Mouse (Mus musculus): ENCODE measurements around the gene Slc6a18. TPM values are rescaled to one million over a fixed set of nuclear protein-coding genes. Genes with fewer than 3 reads are reported as not detected.

Gene Slc6a18
- not detected in 2 replicates for polyA plus RNA-seq (2015; fragmentation: Nextera tagmentation; extraction: Ambion mirVana)

DNA sequence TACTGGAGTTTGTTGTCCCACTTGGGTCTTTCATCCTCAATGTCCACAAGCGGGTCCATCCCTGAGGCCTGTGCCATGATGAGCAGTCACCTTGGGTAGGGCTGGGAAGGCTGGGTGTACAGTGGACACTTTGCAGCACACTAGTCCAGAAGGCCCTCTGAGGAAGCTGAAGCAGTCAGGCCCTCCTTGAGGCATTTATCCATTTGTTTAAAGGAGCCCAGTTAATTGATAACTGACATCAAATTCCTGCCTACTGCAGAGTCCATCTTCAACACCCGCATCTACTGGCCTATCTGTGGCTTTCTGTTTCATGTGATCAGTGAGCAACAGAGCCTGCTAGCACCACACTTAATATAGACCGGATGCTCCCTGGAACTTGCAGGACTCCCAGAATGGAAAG is at the start of gene Slc6a18:
Gene Slc6a18, minus strand, starts transcription at position 171 of the 400 bp plus-strand sequence.
- no peaks in the 10 kb centered on the region for H3K9me3 ChIP-seq (ENCODE audit: control insufficient read depth, low read length)
- no peak within 1 kb of the TSS for H3K27ac ChIP-seq (ENCODE audit: low read length)
- no peak within 1 kb of the TSS for H3K4me3 ChIP-seq (ENCODE audit: low read length)
- H3K4me2 ChIP-seq (ENCODE audit: low read depth, low read length) = no peak within 1 kb of the TSS
- 71% methylated on average over 3 of the region's 3 CpGs for WGBS
- H3K9ac ChIP-seq (ENCODE audit: low read length) = no peak within 1 kb of the TSS
- no peaks in the 10 kb centered on the region for H3K27me3 ChIP-seq (ENCODE audit: control insufficient read depth, insufficient read depth, low read depth, low read length)
- H3K4me1 ChIP-seq (replicated peaks; ENCODE audit: control insufficient read depth, insufficient read depth, low read length) = no peaks in the 10 kb centered on the region
- no peak for ATAC-seq (ENCODE audit: low read depth)
- H3K36me3 ChIP-seq (ENCODE audit: control insufficient read depth, insufficient read depth, low read length) = no peaks in the 10 kb centered on the region

DNA sequence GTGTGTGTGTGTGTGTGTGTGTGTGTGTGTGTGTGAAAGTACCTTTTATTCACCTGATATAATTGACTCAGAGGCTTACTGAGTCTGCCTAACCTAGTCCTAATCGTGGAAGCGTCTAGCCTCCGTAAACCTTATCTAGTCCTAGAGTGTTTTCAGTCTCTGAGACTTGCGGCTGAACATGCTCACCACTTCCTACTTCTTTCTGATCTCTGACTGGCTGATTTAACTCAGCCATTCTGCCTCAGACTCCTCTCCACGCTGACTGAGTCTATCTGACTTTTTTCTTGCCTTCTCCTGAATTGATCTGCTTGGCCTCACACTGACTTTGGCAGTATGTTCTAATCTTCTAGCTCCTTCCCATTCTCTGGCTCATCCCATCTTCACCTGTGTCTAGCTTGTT is 47.5 kb upstream of the Slc6a18 start:
- no peak for ATAC-seq (ENCODE audit: low read depth)
- Histone ChIP-seq H3K27me3 (ENCODE audit: control insufficient read depth, insufficient read depth, low read depth, low read length) (no peaks in the 10 kb centered on the region), H3K4me3 (ENCODE audit: low read length) (no peak overlapping the region), H3K36me3 (ENCODE audit: control insufficient read depth, insufficient read depth, low read length) (no peaks in the 10 kb centered on the region), H3K4me1 (replicated peaks; ENCODE audit: control insufficient read depth, insufficient read depth, low read length) (peaks cover 3% of the 10 kb centered on the region; the same call in 1 of the 2 replicates), H3K27ac (ENCODE audit: low read length) (no peak overlapping the region), H3K9ac (ENCODE audit: low read length) (no peak overlapping the region), H3K4me2 (ENCODE audit: low read depth, low read length) (no peak overlapping the region), H3K9me3 (ENCODE audit: control insufficient read depth, low read length) (no peaks in the 10 kb centered on the region)
- WGBS = 51% methylated on average over 5 of the region's 5 CpGs

DNA sequence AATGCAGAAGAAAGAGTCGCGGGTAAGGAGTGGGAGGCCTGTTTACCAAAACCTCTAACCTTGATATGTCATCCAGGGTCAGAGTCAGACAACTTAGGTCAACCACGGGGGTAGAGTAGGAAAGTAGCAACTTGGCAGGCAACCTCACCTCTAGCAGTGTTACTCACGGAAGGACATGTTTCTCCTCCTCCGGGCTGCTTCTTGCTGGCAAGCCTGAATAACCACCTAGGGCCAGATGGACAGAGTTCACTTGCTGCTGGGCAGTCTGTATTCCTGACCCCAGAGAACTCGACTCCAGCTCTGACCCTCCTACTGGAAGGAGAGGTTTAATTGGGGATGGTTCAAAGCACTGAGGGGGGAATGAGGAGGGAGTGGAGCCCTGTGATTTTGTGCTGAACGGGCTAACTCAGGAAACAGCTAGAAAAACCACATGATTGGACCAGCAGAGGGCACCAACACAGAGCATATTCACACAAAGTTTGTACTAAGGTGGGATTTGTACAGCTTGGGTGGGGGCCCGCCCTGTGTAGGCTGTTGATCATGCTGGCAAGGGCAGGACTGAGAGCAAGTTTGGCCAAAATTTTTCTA is 45.4 kb upstream of the Slc6a18 start:
- H3K27ac ChIP-seq (ENCODE audit: low read length) = no peak overlapping the region
- 32% methylated on average over 8 of the region's 8 CpGs for WGBS
- no peak overlapping the region for H3K9ac ChIP-seq (ENCODE audit: low read length)
- no peak overlapping the region for H3K4me2 ChIP-seq (ENCODE audit: low read depth, low read length)
- H3K4me1 ChIP-seq (replicated peaks; ENCODE audit: control insufficient read depth, insufficient read depth, low read length) = peaks cover 3% of the 10 kb centered on the region; the same call in 1 of the 2 replicates
- H3K36me3 ChIP-seq (ENCODE audit: control insufficient read depth, insufficient read depth, low read length) = no peaks in the 10 kb centered on the region
- H3K4me3 ChIP-seq (ENCODE audit: low read length) = no peak overlapping the region
- ATAC-seq (ENCODE audit: low read depth) = 0 out of 2 replicates have a peak, but pooled peaks have one; percentile 17
- H3K9me3 ChIP-seq (ENCODE audit: control insufficient read depth, low read length) = no peaks in the 10 kb centered on the region
- no peaks in the 10 kb centered on the region for H3K27me3 ChIP-seq (ENCODE audit: control insufficient read depth, insufficient read depth, low read depth, low read length)

GRCm38 (mm10) chr13:73720241-73720640 is 42.4 kb upstream of the Slc6a18 start:
- 76% methylated on average over 4 of the region's 4 CpGs for WGBS
- Histone ChIP-seq H3K36me3 (ENCODE audit: control insufficient read depth, insufficient read depth, low read length) (no peaks in the 10 kb centered on the region), H3K27me3 (ENCODE audit: control insufficient read depth, insufficient read depth, low read depth, low read length) (no peaks in the 10 kb centered on the region)

GRCm38 (mm10) chr13:73718225-73718624 is 40.4 kb upstream of the Slc6a18 start:
- Histone ChIP-seq H3K4me2 (ENCODE audit: low read depth, low read length) (no peak overlapping the region), H3K27me3 (ENCODE audit: control insufficient read depth, insufficient read depth, low read depth, low read length) (no peaks in the 10 kb centered on the region), H3K9ac (ENCODE audit: low read length) (no peak overlapping the region), H3K27ac (ENCODE audit: low read length) (no peak overlapping the region), H3K4me3 (ENCODE audit: low read length) (no peak overlapping the region), H3K9me3 (ENCODE audit: control insufficient read depth, low read length) (no peaks in the 10 kb centered on the region), H3K4me1 (replicated peaks; ENCODE audit: control insufficient read depth, insufficient read depth, low read length) (no peaks in the 10 kb centered on the region), H3K36me3 (ENCODE audit: control insufficient read depth, insufficient read depth, low read length) (no peaks in the 10 kb centered on the region)
- WGBS = 0% methylated on average over 2 of the region's 2 CpGs
- ATAC-seq (ENCODE audit: low read depth) = peak; percentile 45; the same call in 1 of the 2 replicates

More at GRCm38 (mm10) chr13:73720241-73720640, 42.4 kb upstream of the Slc6a18 start:
- H3K4me2 ChIP-seq (ENCODE audit: low read depth, low read length) = no peak overlapping the region
- H3K27ac ChIP-seq (ENCODE audit: low read length) = no peak overlapping the region
- no peak for ATAC-seq (ENCODE audit: low read depth)
- H3K9me3 ChIP-seq (ENCODE audit: control insufficient read depth, low read length) = no peaks in the 10 kb centered on the region
- no peaks in the 10 kb centered on the region for H3K4me1 ChIP-seq (replicated peaks; ENCODE audit: control insufficient read depth, insufficient read depth, low read length)
- H3K9ac ChIP-seq (ENCODE audit: low read length) = no peak overlapping the region
- H3K4me3 ChIP-seq (ENCODE audit: low read length) = no peak overlapping the region

- no peak for ATAC-seq (ENCODE audit: low read depth)
- WGBS = 57% methylated on average over 2 of the region's 2 CpGs
- no peaks in the 10 kb centered on the region for H3K36me3 ChIP-seq (ENCODE audit: control insufficient read depth, insufficient read depth, low read length)
These were observed 36.2 kb upstream of the Slc6a18 start for GRCm38 (mm10) chr13:73714020-73714419.

GRCm38 (mm10) chr13:73713204-73713603 is 35.4 kb upstream of the Slc6a18 start:
- H3K9me3 ChIP-seq (ENCODE audit: control insufficient read depth, low read length) = no peaks in the 10 kb centered on the region
- H3K4me2 ChIP-seq (ENCODE audit: low read depth, low read length) = no peak overlapping the region
- H3K4me3 ChIP-seq (ENCODE audit: low read length) = no peak overlapping the region
- ATAC-seq (ENCODE audit: low read depth) = no peak
- H3K4me1 ChIP-seq (replicated peaks; ENCODE audit: control insufficient read depth, insufficient read depth, low read length) = no peaks in the 10 kb centered on the region
- no peak overlapping the region for H3K9ac ChIP-seq (ENCODE audit: low read length)
- no peaks in the 10 kb centered on the region for H3K36me3 ChIP-seq (ENCODE audit: control insufficient read depth, insufficient read depth, low read length)
- no peaks in the 10 kb centered on the region for H3K27me3 ChIP-seq (ENCODE audit: control insufficient read depth, insufficient read depth, low read depth, low read length)
- no peak overlapping the region for H3K27ac ChIP-seq (ENCODE audit: low read length)
- 62% methylated on average over 4 of the region's 4 CpGs for WGBS

More at GRCm38 (mm10) chr13:73714020-73714419, 36.2 kb upstream of the Slc6a18 start:
- Histone ChIP-seq H3K27ac (ENCODE audit: low read length) (no peak overlapping the region), H3K9ac (ENCODE audit: low read length) (no peak overlapping the region), H3K27me3 (ENCODE audit: control insufficient read depth, insufficient read depth, low read depth, low read length) (no peaks in the 10 kb centered on the region), H3K4me3 (ENCODE audit: low read length) (no peak overlapping the region), H3K9me3 (ENCODE audit: control insufficient read depth, low read length) (no peaks in the 10 kb centered on the region), H3K4me1 (replicated peaks; ENCODE audit: control insufficient read depth, insufficient read depth, low read length) (no peaks in the 10 kb centered on the region), H3K4me2 (ENCODE audit: low read depth, low read length) (no peak overlapping the region)

DNA sequence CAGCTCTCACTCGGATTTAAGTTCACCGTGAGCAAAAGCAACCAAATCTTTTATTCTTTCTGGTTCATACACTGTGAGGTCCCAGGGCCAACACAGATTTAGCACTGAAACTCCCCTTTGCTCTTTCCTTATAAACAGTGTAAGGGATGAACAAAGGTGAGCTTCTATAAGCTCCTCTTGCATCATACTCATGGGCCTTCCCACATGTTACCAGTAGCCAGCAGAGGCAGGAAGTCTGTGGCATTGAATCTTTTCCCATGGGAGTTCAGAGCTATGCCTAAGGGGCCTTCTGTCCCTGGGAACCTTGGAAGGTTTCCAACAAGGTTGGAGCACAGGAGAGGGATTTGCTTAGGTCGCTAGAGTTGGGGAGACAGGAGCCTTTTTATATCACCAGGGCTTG is 34.4 kb upstream of the Slc6a18 start:
- H3K9ac ChIP-seq (ENCODE audit: low read length) = no peak overlapping the region
- no peak overlapping the region for H3K4me2 ChIP-seq (ENCODE audit: low read depth, low read length)
- H3K27ac ChIP-seq (ENCODE audit: low read length) = no peak overlapping the region
- no peaks in the 10 kb centered on the region for H3K27me3 ChIP-seq (ENCODE audit: control insufficient read depth, insufficient read depth, low read depth, low read length)
- H3K4me1 ChIP-seq (replicated peaks; ENCODE audit: control insufficient read depth, insufficient read depth, low read length) = no peaks in the 10 kb centered on the region
- ATAC-seq (ENCODE audit: low read depth) = no peak
- no peak overlapping the region for H3K4me3 ChIP-seq (ENCODE audit: low read length)
- 62% methylated on average over 3 of the region's 3 CpGs for WGBS
- H3K36me3 ChIP-seq (ENCODE audit: control insufficient read depth, insufficient read depth, low read length) = no peaks in the 10 kb centered on the region
- no peaks in the 10 kb centered on the region for H3K9me3 ChIP-seq (ENCODE audit: control insufficient read depth, low read length)

DNA sequence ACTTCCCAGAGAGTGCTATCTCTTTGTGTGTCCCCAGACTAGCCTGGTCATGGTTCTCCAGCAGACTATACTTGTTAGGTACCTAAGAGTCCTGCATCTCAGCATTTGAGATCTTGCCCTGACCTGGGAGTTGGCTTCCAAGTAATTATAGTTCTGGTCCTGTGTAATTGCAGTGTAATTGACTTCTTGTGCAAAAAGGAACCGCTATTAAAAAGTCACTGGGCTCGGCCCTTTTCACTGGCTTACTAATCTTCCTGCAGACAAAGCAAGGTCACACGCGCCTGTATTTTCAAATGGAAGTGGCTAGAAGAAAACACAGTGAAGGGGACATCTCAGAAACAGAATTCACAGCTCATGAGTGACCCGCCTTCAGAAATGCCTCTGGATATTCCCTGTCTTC is 34.0 kb upstream of the Slc6a18 start:
- no peaks in the 10 kb centered on the region for H3K9me3 ChIP-seq (ENCODE audit: control insufficient read depth, low read length)
- no peak overlapping the region for H3K4me2 ChIP-seq (ENCODE audit: low read depth, low read length)
- H3K27ac ChIP-seq (ENCODE audit: low read length) = no peak overlapping the region
- H3K36me3 ChIP-seq (ENCODE audit: control insufficient read depth, insufficient read depth, low read length) = no peaks in the 10 kb centered on the region
- no peaks in the 10 kb centered on the region for H3K27me3 ChIP-seq (ENCODE audit: control insufficient read depth, insufficient read depth, low read depth, low read length)
- H3K4me3 ChIP-seq (ENCODE audit: low read length) = no peak overlapping the region
- H3K9ac ChIP-seq (ENCODE audit: low read length) = no peak overlapping the region
- WGBS = 82% methylated on average over 5 of the region's 5 CpGs
- ATAC-seq (ENCODE audit: low read depth) = no peak
- H3K4me1 ChIP-seq (replicated peaks; ENCODE audit: control insufficient read depth, insufficient read depth, low read length) = no peaks in the 10 kb centered on the region
